Mouse (Mus musculus) olfactory bulb, adult 2 months (tissue): ENCODE results near the gene Sept12.

Experiments
- CTCF ChIP-seq: fragments of 200-500 bp; IDR thresholded peaks from 2 replicates; pipeline ENCODE4 v1.5.1; 2012; ENCODE audit warnings: low read depth, mild to moderate bottlenecking, low read length, moderate library complexity; ENCODE audit not compliant: insufficient read depth
- POLR2A ChIP-seq: fragments of 200-500 bp; IDR thresholded peaks from 2 replicates; pipeline ENCODE4 v1.6.1; 2012; ENCODE audit warnings: mild to moderate bottlenecking, low read depth, low read length, moderate library complexity; ENCODE audit not compliant: insufficient read depth

- TF ChIP-seq POLR2A (no peak), CTCF (peak; percentile 17; the same call in 1 of the 2 replicates)
Measured at GRCm38 (mm10) chr16:4979755-4980380, 17.8 kb downstream of the Sept12 start.
